Mouse (Mus musculus): Measurements from ENCODE around the gene Nos3. TPM values are rescaled to one million over a fixed set of nuclear protein-coding genes. Genes with fewer than 3 reads are reported as not detected.

Nos3 gene
- polyA plus RNA-seq, 1 experiment = 0.92 TPM

DNA sequence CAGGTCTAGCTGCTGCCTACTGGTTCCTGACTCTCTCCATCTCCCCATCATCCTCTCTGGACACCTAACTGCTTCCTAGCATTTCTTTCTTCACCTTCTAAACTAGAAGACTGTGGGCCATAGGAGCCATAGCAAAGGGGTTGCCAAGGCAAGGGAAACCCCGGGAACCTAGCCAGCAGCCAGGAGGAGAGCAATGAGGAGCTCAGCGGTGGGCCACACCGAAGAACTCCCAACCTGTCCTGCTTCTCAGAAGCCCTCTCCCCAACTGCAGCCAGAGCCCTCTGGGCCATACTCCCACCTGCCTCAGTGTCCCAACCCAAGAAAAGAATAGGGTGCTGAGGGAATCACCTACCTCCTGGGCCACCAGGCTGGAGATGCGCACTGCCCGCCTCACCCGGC lies 35.8 kb upstream of the Nos3 start:
- TF ChIP-seq E2F4 (IDR thresholded peaks at IDR 0.05; ENCODE audit: insufficient read depth) (no peak), REST (IDR thresholded peaks at IDR 0.05; ENCODE audit: insufficient read depth, insufficient read length) (no peak), MYOG (IDR thresholded peaks at IDR 0.05; ENCODE audit: control insufficient read depth in 1 of 3, insufficient read depth in 1 of 3, insufficient read length in 2 of 3, low read depth in 2 of 3) (no peak), CEBPB (IDR thresholded peaks at IDR 0.05; ENCODE audit: insufficient read depth, poor library complexity, severe bottlenecking) (no peak)
- Histone ChIP-seq H3K4me2 (ENCODE audit: low read depth) (peak overlapping the region; percentile 62), H3K36me3 (ENCODE audit: control insufficient read depth, insufficient read depth) (no peaks in the 10 kb centered on the region), H3ac (ENCODE audit: control insufficient read depth, insufficient read length) (no peak overlapping the region), H3K4me3 (no peak overlapping the region), H3K79me2 (ENCODE audit: control insufficient read depth, insufficient read depth) (no peaks in the 10 kb centered on the region), H3K27me3 (ENCODE audit: control insufficient read depth, insufficient read depth, insufficient read length) (no peaks in the 10 kb centered on the region)

- Histone ChIP-seq H3K79me2 (ENCODE audit: control insufficient read depth, insufficient read depth) (no peaks in the 10 kb centered on the region), H3K27me3 (ENCODE audit: control insufficient read depth, insufficient read depth, insufficient read length) (no peaks in the 10 kb centered on the region), H3K4me3 (no peak overlapping the region), H3ac (ENCODE audit: control insufficient read depth, insufficient read length) (no peak overlapping the region), H3K36me3 (ENCODE audit: control insufficient read depth, insufficient read depth) (no peaks in the 10 kb centered on the region), H3K4me2 (ENCODE audit: low read depth) (peak overlapping the region; percentile 62)
- TF ChIP-seq POLR2AphosphoS2 (IDR thresholded peaks at IDR 0.05; ENCODE audit: insufficient read length, low read depth) (no peak), MYOG (IDR thresholded peaks at IDR 0.05; ENCODE audit: control insufficient read depth in 1 of 3, insufficient read depth in 1 of 3, insufficient read length in 2 of 3, low read depth in 2 of 3) (peak in 1 of 3 experiments; percentile 2), MAX (IDR thresholded peaks at IDR 0.05; ENCODE audit: low read depth) (no peak), MYOD1 (IDR thresholded peaks at IDR 0.05; ENCODE audit: control insufficient read depth in 1 of 3, insufficient read length in 2 of 3, low read depth in 2 of 3) (no peak), CEBPB (IDR thresholded peaks at IDR 0.05; ENCODE audit: insufficient read depth, poor library complexity, severe bottlenecking) (no peak)
Observed at GRCm38 (mm10) chr5:24329212-24329964, 35.2 kb upstream of the Nos3 start.

GRCm38 (mm10) chr5:24329965-24330298 lies 34.7 kb upstream of the Nos3 start:
- Histone ChIP-seq H3K36me3 (ENCODE audit: control insufficient read depth, insufficient read depth) (no peaks in the 10 kb centered on the region), H3K4me2 (ENCODE audit: low read depth) (no peak overlapping the region), H3K4me3 (no peak overlapping the region), H3K79me2 (ENCODE audit: control insufficient read depth, insufficient read depth) (no peaks in the 10 kb centered on the region), H3K27me3 (ENCODE audit: control insufficient read depth, insufficient read depth, insufficient read length) (no peaks in the 10 kb centered on the region), H3ac (ENCODE audit: control insufficient read depth, insufficient read length) (no peak overlapping the region)
- no peak for TF ChIP-seq CEBPB (IDR thresholded peaks at IDR 0.05; ENCODE audit: insufficient read depth, poor library complexity, severe bottlenecking)
- TF ChIP-seq REST (IDR thresholded peaks at IDR 0.05; ENCODE audit: insufficient read depth, insufficient read length) = no peak
- no peak for TF ChIP-seq MAX (IDR thresholded peaks at IDR 0.05; ENCODE audit: low read depth)
- TF ChIP-seq POLR2AphosphoS2 (IDR thresholded peaks at IDR 0.05; ENCODE audit: insufficient read length, low read depth) = no peak
- TF ChIP-seq TCF12 (IDR thresholded peaks at IDR 0.05; ENCODE audit: insufficient read depth, poor library complexity, severe bottlenecking) = no peak
- no peak for TF ChIP-seq MYOG (IDR thresholded peaks at IDR 0.05; ENCODE audit: control insufficient read depth in 1 of 3, insufficient read depth in 1 of 3, insufficient read length in 2 of 3, low read depth in 2 of 3)
- TF ChIP-seq E2F4 (IDR thresholded peaks at IDR 0.05; ENCODE audit: insufficient read depth) = no peak
- no peak for TF ChIP-seq MYOD1 (IDR thresholded peaks at IDR 0.05; ENCODE audit: control insufficient read depth in 1 of 3, insufficient read length in 2 of 3, low read depth in 2 of 3)
- TF ChIP-seq USF1 (IDR thresholded peaks at IDR 0.05; ENCODE audit: low read depth) = no peak
- TF ChIP-seq SRF (IDR thresholded peaks at IDR 0.05; ENCODE audit: control insufficient read depth, insufficient read length, low read depth) = no peak
- TF ChIP-seq TCF3 (IDR thresholded peaks at IDR 0.05; ENCODE audit: insufficient read length, low read depth) = no peak
- TF ChIP-seq POLR2A (IDR thresholded peaks at IDR 0.05; ENCODE audit: insufficient read length, low read depth) = no peak

- no peak for TF ChIP-seq TCF12 (IDR thresholded peaks at IDR 0.05; ENCODE audit: insufficient read depth, poor library complexity, severe bottlenecking)
- no peak for TF ChIP-seq TCF3 (IDR thresholded peaks at IDR 0.05; ENCODE audit: insufficient read length, low read depth)
- no peak for TF ChIP-seq MYOG (IDR thresholded peaks at IDR 0.05; ENCODE audit: control insufficient read depth in 1 of 3, insufficient read depth in 1 of 3, insufficient read length in 2 of 3, low read depth in 2 of 3)
- no peak for TF ChIP-seq MAX (IDR thresholded peaks at IDR 0.05; ENCODE audit: low read depth)
- no peak for TF ChIP-seq USF1 (IDR thresholded peaks at IDR 0.05; ENCODE audit: low read depth)
- no peak for TF ChIP-seq REST (IDR thresholded peaks at IDR 0.05; ENCODE audit: insufficient read depth, insufficient read length)
- TF ChIP-seq SRF (IDR thresholded peaks at IDR 0.05; ENCODE audit: control insufficient read depth, insufficient read length, low read depth) = no peak
- no peak for TF ChIP-seq CEBPB (IDR thresholded peaks at IDR 0.05; ENCODE audit: insufficient read depth, poor library complexity, severe bottlenecking)
Observed at GRCm38 (mm10) chr5:24332401-24332800, 32.2 kb upstream of the Nos3 start.

DNA sequence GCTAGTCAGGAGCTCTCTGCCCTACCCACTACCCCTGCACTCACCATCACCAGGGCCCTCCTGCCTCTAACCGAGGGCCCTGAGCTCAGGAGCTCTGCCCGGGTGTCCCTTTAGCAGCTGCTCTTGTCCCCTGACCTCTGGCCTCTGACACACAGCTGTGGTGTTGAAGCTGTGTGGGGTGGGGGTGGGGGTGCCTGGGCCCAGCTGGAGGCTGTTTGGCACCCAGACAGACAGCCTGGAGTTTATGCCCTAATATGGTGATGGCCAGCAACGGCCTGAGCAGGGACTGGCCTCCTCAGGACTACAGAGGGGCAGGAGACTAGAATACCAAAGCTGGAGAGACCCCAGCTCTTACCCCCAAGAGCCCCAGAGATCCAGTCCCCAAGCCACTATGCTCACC lies 29.9 kb upstream of the Nos3 start:
- H3K4me2 ChIP-seq (ENCODE audit: low read depth) = peak overlapping the region; percentile 1
- no peak overlapping the region for H3ac ChIP-seq (ENCODE audit: control insufficient read depth, insufficient read length)
- H3K79me2 ChIP-seq (ENCODE audit: control insufficient read depth, insufficient read depth) = no peaks in the 10 kb centered on the region
- no peaks in the 10 kb centered on the region for H3K36me3 ChIP-seq (ENCODE audit: control insufficient read depth, insufficient read depth)
- no peak overlapping the region for H3K4me3 ChIP-seq
- no peaks in the 10 kb centered on the region for H3K27me3 ChIP-seq (ENCODE audit: control insufficient read depth, insufficient read depth, insufficient read length)
- TF ChIP-seq REST (IDR thresholded peaks at IDR 0.05; ENCODE audit: insufficient read depth, insufficient read length) = no peak
- no peak for TF ChIP-seq POLR2AphosphoS2 (IDR thresholded peaks at IDR 0.05; ENCODE audit: insufficient read length, low read depth)
- TF ChIP-seq MYOG (IDR thresholded peaks at IDR 0.05; ENCODE audit: control insufficient read depth in 1 of 3, insufficient read depth in 1 of 3, insufficient read length in 2 of 3, low read depth in 2 of 3) = peak in 2 of 3 experiments; percentile 38 to 59
- TF ChIP-seq CEBPB (IDR thresholded peaks at IDR 0.05; ENCODE audit: insufficient read depth, poor library complexity, severe bottlenecking) = no peak
- TF ChIP-seq MYOD1 (IDR thresholded peaks at IDR 0.05; ENCODE audit: control insufficient read depth in 1 of 3, insufficient read length in 2 of 3, low read depth in 2 of 3) = peak in 2 of 3 experiments; percentile 59
- no peak for TF ChIP-seq USF1 (IDR thresholded peaks at IDR 0.05; ENCODE audit: low read depth)
- TF ChIP-seq E2F4 (IDR thresholded peaks at IDR 0.05; ENCODE audit: insufficient read depth) = no peak
- peak; percentile 97 for TF ChIP-seq SRF (IDR thresholded peaks at IDR 0.05; ENCODE audit: control insufficient read depth, insufficient read length, low read depth)
- TF ChIP-seq MAX (IDR thresholded peaks at IDR 0.05; ENCODE audit: low read depth) = no peak
- TF ChIP-seq TCF3 (IDR thresholded peaks at IDR 0.05; ENCODE audit: insufficient read length, low read depth) = no peak
- no peak for TF ChIP-seq POLR2A (IDR thresholded peaks at IDR 0.05; ENCODE audit: insufficient read length, low read depth)
- peak; percentile 28 for TF ChIP-seq TCF12 (IDR thresholded peaks at IDR 0.05; ENCODE audit: insufficient read depth, poor library complexity, severe bottlenecking)

More at GRCm38 (mm10) chr5:24332401-24332800, 32.2 kb upstream of the Nos3 start:
- no peak overlapping the region for H3ac ChIP-seq (ENCODE audit: control insufficient read depth, insufficient read length)
- peak overlapping the region; percentile 27 for H3K4me2 ChIP-seq (ENCODE audit: low read depth)
- no peaks in the 10 kb centered on the region for H3K36me3 ChIP-seq (ENCODE audit: control insufficient read depth, insufficient read depth)
- H3K27me3 ChIP-seq (ENCODE audit: control insufficient read depth, insufficient read depth, insufficient read length) = no peaks in the 10 kb centered on the region
- no peaks in the 10 kb centered on the region for H3K79me2 ChIP-seq (ENCODE audit: control insufficient read depth, insufficient read depth)
- H3K4me3 ChIP-seq = no peak overlapping the region
